Mouse (Mus musculus) left cerebral cortex, adult 11 months (tissue): Measurements from ENCODE around the gene Lhx9.
A peak's percentile ranks its signal among the peaks of the same experiment; 100 is the strongest.

Experiments
- DNase-seq: peaks from one replicate; pipeline ENCODE4 v3.0.0; 2022; ENCODE audit warnings: low spot score

Gene Lhx9

GRCm38 (mm10) chr1:138848511-138849109 is at the start of gene Lhx9:
Gene Lhx9 (minus strand): TSS chr1:138848577.
- no peak for DNase-seq

GRCm38 (mm10) chr1:138896088-138896487 is 47.7 kb upstream of the Lhx9 start:
- DNase-seq, result no peak

- DNase-seq, result no peak
These were observed 29.3 kb upstream of the Lhx9 start for GRCm38 (mm10) chr1:138877470-138878254.

- no peak for DNase-seq
These were observed 28.1 kb upstream of the Lhx9 start for GRCm38 (mm10) chr1:138876371-138877045.

- DNase-seq, result peak; percentile 47
These were observed 7.9 kb upstream of the Lhx9 start, which contains the start of gene 2310009B15Rik for GRCm38 (mm10) chr1:138856101-138856950. Gene 2310009B15Rik (minus strand): TSS chr1:138856852.

GRCm38 (mm10) chr1:138850823-138851222 is 2.4 kb upstream of the Lhx9 start:
- no peak for DNase-seq

- no peak for DNase-seq
These were observed 1.8 kb upstream of the Lhx9 start for GRCm38 (mm10) chr1:138850161-138850539.

- DNase-seq, result no peak
These were observed 1.3 kb upstream of the Lhx9 start for GRCm38 (mm10) chr1:138849531-138850160.

- no peak for DNase-seq
These were observed 351 bp downstream of the Lhx9 start for GRCm38 (mm10) chr1:138848026-138848425.

GRCm38 (mm10) chr1:138847146-138847545 is 1.2 kb downstream of the Lhx9 start:
- DNase-seq, result no peak

GRCm38 (mm10) chr1:138846581-138846980 is 1.8 kb downstream of the Lhx9 start:
- DNase-seq, result no peak

GRCm38 (mm10) chr1:138846131-138846530 is 2.2 kb downstream of the Lhx9 start:
- no peak for DNase-seq

- DNase-seq, result no peak
These were observed 2.9 kb downstream of the Lhx9 start for GRCm38 (mm10) chr1:138845481-138845880.

- DNase-seq, result no peak
These were observed 4.2 kb downstream of the Lhx9 start for GRCm38 (mm10) chr1:138844166-138844565.

- no peak for DNase-seq
These were observed 4.9 kb downstream of the Lhx9 start for GRCm38 (mm10) chr1:138843361-138844091.

- DNase-seq, result no peak
These were observed 5.6 kb downstream of the Lhx9 start for GRCm38 (mm10) chr1:138842756-138843155.

GRCm38 (mm10) chr1:138842315-138842714 is 6.1 kb downstream of the Lhx9 start:
- no peak for DNase-seq

- DNase-seq, result no peak
These were observed 6.9 kb downstream of the Lhx9 start for GRCm38 (mm10) chr1:138841306-138842095.

- DNase-seq, result no peak
These were observed 7.7 kb downstream of the Lhx9 start for GRCm38 (mm10) chr1:138840440-138841305.
